Mouse (Mus musculus): ENCODE measurements around the gene Gm13695. TPM values are rescaled to one million over a fixed set of nuclear protein-coding genes. Genes with fewer than 3 reads are reported as not detected.

The Gm13695 gene
- total RNA-seq, 2 experiments from 2014 or later = 0.60 TPM; not detected in 1

Other genes with a start within 250 kb of the Gm13695 start
- gene Itgav, start 242.9 kb upstream of the Gm13695 start, total RNA-seq (2021) = 10 to 100 TPM; 46.3 to 58.0 TPM
- 1 to 10 TPM; 2.6 to 2.8 TPM for gene Fam171b, start 154.7 kb upstream of the Gm13695 start, total RNA-seq (2021)
- gene Zswim2, start 26.1 kb upstream of the Gm13695 start, total RNA-seq (2021) = not detected
- gene Gm13698, start 11.6 kb upstream of the Gm13695 start, total RNA-seq (2021) = under 1 TPM; 0.60 to 0.80 TPM
- gene Gm13693, start 5.8 kb upstream of the Gm13695 start, total RNA-seq (2021) = under 1 TPM; 0.60 to 0.80 TPM
- gene Gm13696, start 5.8 kb downstream of the Gm13695 start, total RNA-seq (2021) = under 1 TPM; 0.60 to 0.80 TPM
- gene Gm13694, start 11.6 kb downstream of the Gm13695 start, total RNA-seq (2021) = under 1 TPM; 0.60 to 0.80 TPM
- gene Gm13697, start 17.4 kb downstream of the Gm13695 start, total RNA-seq (2021) = under 1 TPM; 0.60 to 0.80 TPM
- gene Gm13691, start 23.2 kb downstream of the Gm13695 start, total RNA-seq (2021) = under 1 TPM; 0.60 to 0.80 TPM